Mouse (Mus musculus) CH12.LX (cell line): ENCODE measurements at regions not wholly inside any gene's neighbourhood (a gene's known extent, or its start where the extent isn't known, plus 50 kb on each side); places are given as distances from the start of the nearest gene placed in this dataset.

Source experiments
- DNase-seq: peaks from one replicate; pipeline ENCODE4 v3.0.0-alpha.2; 2013; ENCODE audit errors: extremely low read depth
- H3K27ac ChIP-seq: 2 replicates; pipeline ENCODE4 v1.5.1; 2012; ENCODE audit warnings: low read depth, mild to moderate bottlenecking, control low read depth, moderate library complexity; ENCODE audit not compliant: insufficient read depth
- H3K27me3 ChIP-seq: replicated peaks from 2 replicates; pipeline ENCODE3; 2012; ENCODE audit warnings: inconsistent platforms
- H3K36me3 ChIP-seq, 2 experiments: replicated peaks in 1 of 2; 2 replicates each; pipeline versions ENCODE3 to v1.6.1; 2012; ENCODE audit warnings: inconsistent platforms in 1 of 2, low read length in 1 of 2, mild to moderate bottlenecking in 1 of 2, mixed read lengths in 1 of 2, moderate library complexity in 1 of 2; ENCODE audit not compliant: control insufficient read depth in 1 of 2, insufficient read depth in 1 of 2
- H3K4me1 ChIP-seq, 2 experiments: 2 replicates each; pipeline ENCODE4 v1.6.1; 2012; ENCODE audit warnings: inconsistent platforms in 1 of 2, moderate library complexity in 1 of 2; ENCODE audit not compliant: insufficient read depth in 2 of 2, control insufficient read depth in 1 of 2
- H3K4me2 ChIP-seq: 2 replicates; pipeline ENCODE4 v1.6.1; 2012; ENCODE audit warnings: low read depth, mild to moderate bottlenecking, control low read depth; ENCODE audit not compliant: poor library complexity, insufficient read depth, severe bottlenecking
- H3K4me3 ChIP-seq, 3 experiments: fragments of 150-350 bp in 1 of 3; sonication (generic) in 1 of 3; replicated peaks in 1 of 3; 2 replicates each; pipeline versions ENCODE3 to v1.5.1; 2011 to 2012; ENCODE audit warnings: low read depth in 2 of 3, low read length in 2 of 3, mild to moderate bottlenecking in 2 of 3, moderate library complexity in 2 of 3, control low read depth in 1 of 3, improper control_type of control experiment in 1 of 3, inconsistent platforms in 1 of 3, mixed read lengths in 1 of 3; ENCODE audit not compliant: poor library complexity in 1 of 3
- H3K79me2 ChIP-seq: replicated peaks from 2 replicates; pipeline ENCODE4 v1.6.1; 2012; ENCODE audit warnings: mild to moderate bottlenecking, moderate library complexity; ENCODE audit not compliant: control insufficient read depth, poor library complexity, insufficient read depth, severe bottlenecking; ENCODE audit errors: extremely low read depth
- H3K9ac ChIP-seq: 2 replicates; pipeline ENCODE4 v1.6.1; 2012; ENCODE audit warnings: low read depth, mild to moderate bottlenecking, control low read depth, moderate library complexity; ENCODE audit not compliant: insufficient read depth
- H3K9me3 ChIP-seq: replicated peaks from 2 replicates; pipeline ENCODE3; 2012; ENCODE audit warnings: low read length, inconsistent platforms, mixed read lengths
- CHD1 ChIP-seq: IDR thresholded peaks from 2 replicates; pipeline ENCODE4 v1.6.1; 2012; ENCODE audit warnings: low read depth, low read length, improper control_type of control experiment, inconsistent platforms
- CTCF ChIP-seq, 2 experiments: IDR thresholded peaks in 1 of 2; conservative IDR thresholded peaks in 1 of 2; 2 replicates each; pipeline ENCODE4 v1.5.1; 2011 to 2012; ENCODE audit warnings: low read depth in 2 of 2, low read length in 2 of 2, improper control_type of control experiment in 1 of 2, inconsistent platforms in 1 of 2, mild to moderate bottlenecking in 1 of 2, moderate library complexity in 1 of 2
- EP300 ChIP-seq: IDR thresholded peaks from 2 replicates; pipeline ENCODE4 v1.6.1; 2011; ENCODE audit warnings: low read length, improper control_type of control experiment
- ETS1 ChIP-seq: conservative IDR thresholded peaks from 2 replicates; pipeline ENCODE4 v1.6.1; 2012; ENCODE audit warnings: low read depth, mild to moderate bottlenecking, inconsistent platforms, low read length, improper control_type of control experiment, moderate library complexity
- GABPA ChIP-seq: IDR thresholded peaks from 2 replicates; pipeline ENCODE4 v1.6.1; 2012; ENCODE audit warnings: low read depth, low read length, improper control_type of control experiment, inconsistent platforms; ENCODE audit not compliant: insufficient replicate concordance
- HCFC1 ChIP-seq: IDR thresholded peaks from 2 replicates; pipeline ENCODE4 v1.6.1; 2012; ENCODE audit warnings: low read depth, mild to moderate bottlenecking, inconsistent platforms, low read length, improper control_type of control experiment
- KAT2A ChIP-seq: IDR thresholded peaks from 2 replicates; pipeline ENCODE4 v1.6.1; 2012; ENCODE audit warnings: low read length, improper control_type of control experiment, inconsistent platforms; ENCODE audit not compliant: insufficient replicate concordance
- MAZ ChIP-seq: IDR thresholded peaks from 2 replicates; pipeline ENCODE4 v1.6.1; 2012; ENCODE audit warnings: low read depth, mild to moderate bottlenecking, inconsistent platforms, low read length, improper control_type of control experiment, moderate library complexity
- MYC ChIP-seq: IDR thresholded peaks from 2 replicates; pipeline ENCODE4 v1.6.1; 2011; ENCODE audit warnings: low read depth, mild to moderate bottlenecking, improper control_type of control experiment, low read length
- NELFE ChIP-seq: IDR thresholded peaks from 2 replicates; pipeline ENCODE4 v1.6.1; 2011; ENCODE audit warnings: low read depth, low read length, improper control_type of control experiment
- NRF1 ChIP-seq: IDR thresholded peaks from 2 replicates; pipeline ENCODE4 v1.6.1; 2014; ENCODE audit warnings: low read depth, mild to moderate bottlenecking, inconsistent platforms, low read length, improper control_type of control experiment, moderate library complexity
- SMC3 ChIP-seq: IDR thresholded peaks from 2 replicates; pipeline ENCODE4 v1.6.1; 2011; ENCODE audit warnings: low read depth, low read length, improper control_type of control experiment
- UBTF ChIP-seq: IDR thresholded peaks from 2 replicates; pipeline ENCODE4 v1.6.1; 2012; ENCODE audit warnings: low read depth, mild to moderate bottlenecking, inconsistent platforms, low read length, improper control_type of control experiment, moderate library complexity
- USF1 ChIP-seq: IDR thresholded peaks from 2 replicates; pipeline ENCODE4 v1.6.1; 2014; ENCODE audit warnings: low read depth, mild to moderate bottlenecking, inconsistent platforms, low read length, improper control_type of control experiment
- ZKSCAN1 ChIP-seq: IDR thresholded peaks from 2 replicates; pipeline ENCODE4 v1.6.1; 2012; ENCODE audit warnings: low read depth, inconsistent platforms, low read length, improper control_type of control experiment, borderline replicate concordance
- ZMIZ1 ChIP-seq: IDR thresholded peaks from 2 replicates; pipeline ENCODE4 v1.6.1; 2012; ENCODE audit warnings: low read depth, mild to moderate bottlenecking, inconsistent platforms, low read length, improper control_type of control experiment
- dilution Hi-C: fragments of 300-500 bp; cut with MboI; formaldehyde crosslinking; loops from 2 replicates; pipeline ENCODE4 v1.14.3; 2020; ENCODE audit warnings: low sequenced_read_pairs; ENCODE audit not compliant: extremely low pct_unique_long_range_greater_than_20kb, extremely low pct_ligation_motif_present
- in situ Hi-C: fragments of 300-500 bp; cut with MboI; formaldehyde crosslinking; loops from 3 replicates; pipeline ENCODE4 v1.14.3; 2019; ENCODE audit warnings: low sequenced_read_pairs, low pct_ligation_motif_present, low pct_unique_long_range_greater_than_20kb, mixed read lengths

DNA sequence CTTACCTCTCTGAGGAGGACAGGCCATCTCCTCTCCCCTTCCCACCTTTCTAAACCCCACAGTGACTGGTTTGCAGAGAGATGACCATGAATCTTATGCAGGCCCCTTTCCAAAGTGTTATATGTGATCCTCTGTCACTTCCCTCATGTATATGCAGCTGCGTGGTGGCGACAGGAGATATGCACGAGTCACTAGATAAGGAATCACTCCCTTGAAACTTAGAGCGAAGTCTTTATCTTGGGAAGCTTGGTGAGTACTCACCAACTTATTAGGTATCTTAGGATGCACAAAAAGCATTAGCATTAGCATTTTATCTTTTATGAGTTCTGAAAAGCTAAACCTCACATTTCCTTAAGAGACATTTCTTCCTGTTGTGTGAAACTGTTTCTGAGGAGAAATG, 421.9 kb downstream of the Tmem161b start:
- dilution Hi-C loops = no loop called here
- no peaks in the 10 kb centered on the region for H3K36me3 ChIP-seq
- no peaks in the 10 kb centered on the region for H3K79me2 ChIP-seq
- no peak for TF ChIP-seq ZMIZ1
- no peak for TF ChIP-seq MAZ
- TF ChIP-seq KAT2A = no peak
- TF ChIP-seq, all 38 proteins: peak for 0
- H3K4me2 ChIP-seq = no peak overlapping the region
- no peak overlapping the region for H3K27ac ChIP-seq
- no peak for DNase-seq
- H3K4me1 ChIP-seq = peaks cover 0 to 17% of the 10 kb centered on the region in 2 experiments; a peak in 2 of 4 replicates
- H3K9me3 ChIP-seq = no peaks in the 10 kb centered on the region
- no peak overlapping the region for H3K9ac ChIP-seq
- in situ Hi-C loops = no loop called here
- no peaks in the 10 kb centered on the region for H3K27me3 ChIP-seq
- H3K4me3 ChIP-seq = no peak overlapping the region

DNA sequence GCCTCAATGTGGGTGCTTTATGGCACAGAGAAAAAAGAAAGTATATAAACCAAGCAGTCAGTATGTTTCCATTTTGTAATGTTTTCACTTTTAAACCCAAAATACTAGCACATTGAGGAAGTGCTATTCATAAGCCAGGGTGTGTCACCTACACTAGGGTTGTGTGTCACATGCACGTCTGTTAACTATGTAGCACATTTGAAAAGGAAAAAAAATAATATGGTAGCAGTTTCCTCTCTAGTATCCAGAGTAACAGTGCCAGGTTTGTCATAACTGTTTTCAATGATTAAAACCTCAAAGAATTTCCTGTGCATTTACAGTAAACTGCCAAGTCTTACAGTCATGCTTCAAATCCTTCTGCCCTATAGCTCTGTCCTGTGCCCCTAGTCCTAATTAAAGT, 424.8 kb downstream of the Tmem161b start:
- no peak overlapping the region for H3K4me2 ChIP-seq
- H3K79me2 ChIP-seq = no peaks in the 10 kb centered on the region
- H3K27me3 ChIP-seq = no peaks in the 10 kb centered on the region
- in situ Hi-C loops (no loop called here), dilution Hi-C loops (no loop called here)
- TF ChIP-seq NRF1 = no peak
- no peak for TF ChIP-seq UBTF
- TF ChIP-seq ZKSCAN1 = no peak
- no peak for TF ChIP-seq MYC
- no peak for TF ChIP-seq NELFE
- TF ChIP-seq GABPA = no peak
- no peak for TF ChIP-seq USF1
- TF ChIP-seq EP300 = no peak
- TF ChIP-seq CHD1 = no peak
- no peak for TF ChIP-seq HCFC1
- DNase-seq = peak; percentile 3
- peaks cover 0 to 17% of the 10 kb centered on the region in 2 experiments; a peak in 2 of 4 replicates for H3K4me1 ChIP-seq
- no peaks in the 10 kb centered on the region for H3K36me3 ChIP-seq
- no peaks in the 10 kb centered on the region for H3K9me3 ChIP-seq
- no peak overlapping the region for H3K27ac ChIP-seq
- no peak overlapping the region for H3K9ac ChIP-seq
- H3K4me3 ChIP-seq = no peak overlapping the region

DNA sequence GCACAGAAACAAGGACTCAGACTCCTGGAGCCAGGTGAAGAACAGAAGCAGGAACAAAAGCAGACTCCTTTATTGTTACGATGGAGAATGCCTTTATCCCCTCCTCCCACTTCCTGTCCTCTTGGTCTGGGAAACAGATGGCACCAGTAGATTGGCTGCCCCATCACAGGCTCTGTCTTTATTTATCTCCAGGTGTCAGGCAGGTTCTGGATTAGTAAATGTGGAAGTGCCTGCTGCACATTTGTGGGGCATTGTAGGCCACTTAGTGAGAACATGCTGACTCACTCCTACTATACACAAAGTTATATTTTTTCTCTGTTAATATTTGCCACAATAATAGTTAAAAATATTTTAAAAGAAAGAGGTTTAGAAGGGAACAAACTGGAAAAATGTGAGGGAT, 426.0 kb downstream of the Tmem161b start:
- DNase-seq = peak; percentile 33
- TF ChIP-seq ETS1 (no peak), CTCF (conservative IDR thresholded peaks at IDR 0.05 in 1 of 2, IDR thresholded peaks at IDR 0.05 in 1 of 2; ENCODE audit: low read depth in 2 of 2, low read length in 2 of 2) (no peak), SMC3 (no peak), KAT2A (no peak)
- TF ChIP-seq, all 38 proteins: peak for 0
- no peaks in the 10 kb centered on the region for H3K27me3 ChIP-seq
- H3K79me2 ChIP-seq = no peaks in the 10 kb centered on the region
- dilution Hi-C loops (no loop called here), in situ Hi-C loops (no loop called here)
- no peak overlapping the region for H3K4me3 ChIP-seq
- H3K27ac ChIP-seq = no peak overlapping the region
- no peak overlapping the region for H3K4me2 ChIP-seq
- no peak overlapping the region for H3K9ac ChIP-seq
- peaks cover 0 to 17% of the 10 kb centered on the region in 2 experiments; a peak in 2 of 4 replicates for H3K4me1 ChIP-seq
- no peaks in the 10 kb centered on the region for H3K9me3 ChIP-seq
- no peaks in the 10 kb centered on the region for H3K36me3 ChIP-seq
